8 mouse cellular contexts compared by ENCODE assay signal in genomic region chr2:35662738-35663550, GRCm38 (mm10).
A peak's percentile ranks its signal among the peaks of the same experiment; 100 is the strongest.
DNase-seq lines count a peak whose midpoint lies in the region; ATAC-seq and TF ChIP-seq lines count a peak whose summit lies in the region.

No protein-coding gene starts in this region.

- H3K9ac ChIP-seq in hindbrain, embryonic 15.5 days = peak overlapping the region; percentile 99
- H3K9ac ChIP-seq in midbrain, embryonic 15.5 days = peak overlapping the region; percentile 96

- TF ChIP-seq CTCF in layer of hippocampus, adult 2 months (conservative IDR thresholded peaks at IDR 0.05) = peak; percentile 51

- H3K27me3 ChIP-seq in hindbrain, embryonic 15.5 days = no peaks in the 10 kb centered on the region
- no peaks in the 10 kb centered on the region for H3K27me3 ChIP-seq in midbrain, embryonic 15.5 days (replicated peaks)

- no peak for DNase-seq in layer of hippocampus, adult 2 months (ENCODE audit: low spot score in 2 of 2)
- no peak for DNase-seq in layer of hippocampus, postnatal 36 days
- peak; percentile 35 for DNase-seq in embryo, embryonic 9.5 days (ENCODE audit: extremely low spot score)
- no peak for DNase-seq in frontal cortex, adult 2 months (ENCODE audit: extremely low spot score in 1 of 2, low spot score in 1 of 2)
- DNase-seq in urinary bladder, postnatal 36 days (ENCODE audit: low spot score in 2 of 2) = no peak

- no peaks in the 10 kb centered on the region for H3K36me3 ChIP-seq in hindbrain, embryonic 15.5 days
- no peaks in the 10 kb centered on the region for H3K36me3 ChIP-seq in midbrain, embryonic 15.5 days (replicated peaks)

- peak overlapping the region; percentile 73 for H3K4me2 ChIP-seq in hindbrain, embryonic 15.5 days
- peak overlapping the region; percentile 79 for H3K4me2 ChIP-seq in midbrain, embryonic 15.5 days

- peak overlapping the region; percentile 90 for H3K27ac ChIP-seq in layer of hippocampus, adult 2 months
- H3K27ac ChIP-seq in hindbrain, embryonic 15.5 days (replicated peaks) = peak overlapping the region; percentile 90
- H3K27ac ChIP-seq in midbrain, embryonic 15.5 days = peak overlapping the region; percentile 89

- peak overlapping the region; percentile 74 for H3K4me3 ChIP-seq in layer of hippocampus, adult 2 months
- H3K4me3 ChIP-seq in hindbrain, embryonic 15.5 days = peak overlapping the region; percentile 93
- H3K4me3 ChIP-seq in midbrain, embryonic 15.5 days = peak overlapping the region; percentile 97

- ATAC-seq in hindbrain, embryonic 15.5 days (ENCODE audit: low FRiP score, low read depth) = no peak
- ATAC-seq in midbrain, embryonic 15.5 days (replicated peaks) = peak; percentile 13
- no peak for ATAC-seq in inflammation-experienced regulatory T-cells, adult 6 months

- no peaks in the 10 kb centered on the region for H3K9me3 ChIP-seq in hindbrain, embryonic 15.5 days
- H3K9me3 ChIP-seq in midbrain, embryonic 15.5 days = no peaks in the 10 kb centered on the region

- WGBS in hindbrain, embryonic 15.5 days = 4% methylated on average over 26 of the region's 26 CpGs
- 5% methylated on average over 26 of the region's 26 CpGs for WGBS in midbrain, embryonic 15.5 days

- H3K4me1 ChIP-seq in hindbrain, embryonic 15.5 days (replicated peaks) = peaks cover 61% of the 10 kb centered on the region
- peaks cover 57% of the 10 kb centered on the region for H3K4me1 ChIP-seq in midbrain, embryonic 15.5 days
